Mouse (Mus musculus) bone marrow macrophage, adult 2 months (primary cell): ENCODE measurements around the gene Ppp1r14a. TPM values are rescaled to one million over a fixed set of nuclear protein-coding genes. Genes with fewer than 3 reads are reported as not detected.

Experiments
- H3K27ac ChIP-seq: 2 replicates; pipeline ENCODE4 v1.5.1; 2012; ENCODE audit warnings: low read depth, low read length; ENCODE audit not compliant: insufficient read depth
- H3K4me1 ChIP-seq: 2 replicates; pipeline ENCODE4 v1.6.1; 2012; ENCODE audit warnings: low read length; ENCODE audit not compliant: control insufficient read depth, insufficient read depth
- H3K4me3 ChIP-seq: 2 replicates; pipeline ENCODE4 v1.5.1; 2012; ENCODE audit warnings: mild to moderate bottlenecking, low read length, moderate library complexity; ENCODE audit not compliant: insufficient read depth
- CTCF ChIP-seq: IDR thresholded peaks from 2 replicates; pipeline ENCODE4 v1.5.1; 2012; ENCODE audit warnings: low read depth, mild to moderate bottlenecking, low read length, moderate library complexity
- POLR2A ChIP-seq: IDR thresholded peaks from 2 replicates; pipeline ENCODE4 v1.6.1; 2012; ENCODE audit warnings: mild to moderate bottlenecking, low read depth, low read length, borderline replicate concordance
- polyA plus RNA-seq: library from polyadenylated mRNA; stranded (reverse); fragments of >200 nt; gene quantifications from 2 replicates; pipeline ENCODE4 v1.2.4, GENCODE M21; 2012; ENCODE audit not compliant: missing spikeins, insufficient read depth, insufficient read length

Gene Ppp1r14a
- polyA plus RNA-seq, 1 experiment = not detected

GRCm38 (mm10) chr7:29338984-29339679 is 50.0 kb downstream of the Ppp1r14a start:
- TF ChIP-seq CTCF (no peak), POLR2A (no peak)
- Histone ChIP-seq H3K4me3 (no peak overlapping the region), H3K4me1 (no peaks in the 10 kb centered on the region), H3K27ac (no peak overlapping the region)

GRCm38 (mm10) chr7:29340247-29340646 is 51.1 kb downstream of the Ppp1r14a start:
- Histone ChIP-seq H3K4me3 (no peak overlapping the region), H3K4me1 (no peaks in the 10 kb centered on the region), H3K27ac (no peak overlapping the region)
- TF ChIP-seq POLR2A (no peak), CTCF (no peak)

- H3K4me1 ChIP-seq = no peaks in the 10 kb centered on the region
- no peak overlapping the region for H3K27ac ChIP-seq
- H3K4me3 ChIP-seq = no peak overlapping the region
- TF ChIP-seq POLR2A (no peak), CTCF (no peak)
These were observed 51.7 kb downstream of the Ppp1r14a start for GRCm38 (mm10) chr7:29340838-29341237.

- Histone ChIP-seq H3K4me3 (no peak overlapping the region), H3K27ac (no peak overlapping the region), H3K4me1 (no peaks in the 10 kb centered on the region)
- no peak for TF ChIP-seq POLR2A
- TF ChIP-seq CTCF = no peak
These were observed 52.6 kb downstream of the Ppp1r14a start for GRCm38 (mm10) chr7:29341722-29342121.

- Histone ChIP-seq H3K27ac (no peak overlapping the region), H3K4me3 (no peak overlapping the region), H3K4me1 (no peaks in the 10 kb centered on the region)
- no peak for TF ChIP-seq POLR2A
- no peak for TF ChIP-seq CTCF
These were observed 53.5 kb downstream of the Ppp1r14a start for GRCm38 (mm10) chr7:29342489-29343092.

Other genes starting within 250 kb of the Ppp1r14a start
- 0.08 TPM in 1 of 2 replicates, not detected in the other for gene Ryr1, start 164.1 kb upstream of the Ppp1r14a start, polyA plus RNA-seq
- gene Rasgrp4, start 154.5 kb upstream of the Ppp1r14a start, polyA plus RNA-seq = 91.6 and 97.2 TPM in 2 replicates
- gene Fam98c, start 133.1 kb upstream of the Ppp1r14a start, polyA plus RNA-seq = 30.1 and 32.3 TPM in 2 replicates
- 1.4 and 2.3 TPM in 2 replicates for gene Ggn, start 119.1 kb upstream of the Ppp1r14a start, polyA plus RNA-seq
- 11.1 and 12.7 TPM in 2 replicates for gene Spred3, start 118.9 kb upstream of the Ppp1r14a start, polyA plus RNA-seq
- gene Psmd8, start 108.6 kb upstream of the Ppp1r14a start, polyA plus RNA-seq = 207 and 217 TPM in 2 replicates
- gene Catsperg1, start 75.3 kb upstream of the Ppp1r14a start, polyA plus RNA-seq = 4.0 and 4.5 TPM in 2 replicates
- gene Kcnk6, start 56.8 kb upstream of the Ppp1r14a start, polyA plus RNA-seq = 32.3 and 39.1 TPM in 2 replicates
- gene Yif1b, start 51.0 kb upstream of the Ppp1r14a start, polyA plus RNA-seq = 29.7 and 33.8 TPM in 2 replicates
- 1.9 TPM in 1 of 2 replicates, not detected in the other for gene 2200002D01Rik, start 40.8 kb upstream of the Ppp1r14a start, polyA plus RNA-seq
- 0.91 TPM in 1 of 2 replicates, not detected in the other for gene Spint2, start 7.4 kb upstream of the Ppp1r14a start, polyA plus RNA-seq
- 0.60 TPM in 1 of 2 replicates, not detected in the other for gene Dpf1, start 14.6 kb downstream of the Ppp1r14a start, polyA plus RNA-seq
- 14.7 and 23.4 TPM in 2 replicates for gene Sipa1l3, start 229.3 kb downstream of the Ppp1r14a start, polyA plus RNA-seq